Mouse (Mus musculus) embryonic facial prominence, embryonic 13.5 days (tissue): ENCODE data around the gene Chp2. TPM values are rescaled to one million over a fixed set of nuclear protein-coding genes. Genes with fewer than 3 reads are reported as not detected.

Source experiments
- polyA plus RNA-seq: library from polyadenylated mRNA; unstranded; fragments of >200 nt; fragmentation: Nextera tagmentation; extraction: Ambion mirVana; gene quantifications from 2 replicates; pipeline ENCODE4 v1.2.1, GENCODE M21; 2015

The Chp2 gene
- polyA plus RNA-seq, 1 experiment from 2014 or later, result not detected

Other genes with a start within 250 kb of the Chp2 start
- gene Cog7, start 237.8 kb upstream of the Chp2 start, polyA plus RNA-seq, result 20.4 and 24.8 TPM in 2 replicates
- 96.7 and 96.9 TPM in 2 replicates for gene Gga2, start 198.3 kb upstream of the Chp2 start, polyA plus RNA-seq
- gene Ubfd1, start 152.3 kb upstream of the Chp2 start, polyA plus RNA-seq, result 73.4 and 76.9 TPM in 2 replicates
- gene Ears2, start 152.2 kb upstream of the Chp2 start, polyA plus RNA-seq, result 14.4 and 14.7 TPM in 2 replicates
- 623 and 680 TPM in 2 replicates for gene Ndufab1, start 117.6 kb upstream of the Chp2 start, polyA plus RNA-seq
- gene Palb2, start 86.5 kb upstream of the Chp2 start, polyA plus RNA-seq, result 14.7 and 16.2 TPM in 2 replicates
- gene Dctn5, start 86.5 kb upstream of the Chp2 start, polyA plus RNA-seq, result 128 and 129 TPM in 2 replicates
- 112 and 125 TPM in 2 replicates for gene Plk1, start 60.1 kb upstream of the Chp2 start, polyA plus RNA-seq
- gene Ern2, start 33.3 kb upstream of the Chp2 start, polyA plus RNA-seq, result not detected in 2 replicates
- 5.9 and 6.1 TPM in 2 replicates for gene Prkcb, start 69.3 kb downstream of the Chp2 start, polyA plus RNA-seq